Mouse (Mus musculus) E14TG2a.4 (cell line): ENCODE data around the gene Mid1.

Source experiments
- CTCF ChIP-seq: conservative IDR thresholded peaks from 2 replicates; pipeline ENCODE4 v1.5.1; 2014; ENCODE audit warnings: low read length
- NANOG ChIP-seq: IDR thresholded peaks from 2 replicates; pipeline ENCODE4 v1.6.1; 2014; ENCODE audit warnings: borderline replicate concordance, low read length, mixed read lengths
- POU5F1 ChIP-seq: IDR thresholded peaks from 2 replicates; pipeline ENCODE4 v1.6.1; 2014; ENCODE audit warnings: low read length, borderline replicate concordance

DNA sequence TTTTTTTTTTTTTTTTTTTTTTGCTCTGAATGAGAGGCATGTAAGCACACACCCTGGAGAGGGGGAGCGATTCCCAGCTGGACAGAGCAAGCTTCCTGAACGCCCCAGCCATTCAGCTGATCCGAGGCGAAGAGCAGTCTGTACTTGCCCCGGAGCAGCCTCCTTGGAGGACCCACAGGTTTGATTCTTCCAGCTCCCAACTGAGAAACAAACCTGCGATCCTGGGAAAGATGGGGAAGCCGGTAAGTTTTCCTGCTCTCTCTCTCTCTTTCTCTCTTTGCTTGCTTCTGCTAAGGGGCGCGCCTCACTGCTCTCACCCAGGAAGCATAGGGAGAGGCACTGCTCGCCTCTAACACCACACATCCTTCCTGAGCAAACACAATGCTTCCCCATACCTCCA is at the start of gene Mid1:
- no peak for TF ChIP-seq CTCF
- no peak for TF ChIP-seq POU5F1
- no peak for TF ChIP-seq NANOG
